Mouse (Mus musculus) myocyte (in vitro differentiated cells): ENCODE measurements around the gene Gm28308.

Source experiments
- CEBPB ChIP-seq: IDR thresholded peaks from 2 replicates; pipeline ENCODE4 v1.6.1; 2011; ENCODE audit warnings: mild to moderate bottlenecking, moderate library complexity; ENCODE audit not compliant: poor library complexity, insufficient read depth, severe bottlenecking
- E2F4 ChIP-seq: IDR thresholded peaks from one replicate; pipeline ENCODE4 v1.6.1; 2011; ENCODE audit warnings: mild to moderate bottlenecking, control low read depth, moderate library complexity; ENCODE audit not compliant: insufficient read depth
- MAX ChIP-seq: IDR thresholded peaks from one replicate; pipeline ENCODE4 v1.6.1; 2011; ENCODE audit warnings: low read depth, mild to moderate bottlenecking, control low read depth
- POLR2A ChIP-seq: IDR thresholded peaks from one replicate; pipeline ENCODE4 v1.6.1; 2011; ENCODE audit warnings: low read depth, mild to moderate bottlenecking, control low read depth, moderate library complexity; ENCODE audit not compliant: insufficient read length
- SRF ChIP-seq: IDR thresholded peaks from one replicate; pipeline ENCODE4 v1.6.1; 2011; ENCODE audit warnings: low read depth; ENCODE audit not compliant: control insufficient read depth, insufficient read length
- USF1 ChIP-seq: IDR thresholded peaks from one replicate; pipeline ENCODE4 v1.6.1; 2011; ENCODE audit warnings: low read depth, mild to moderate bottlenecking, control low read depth, moderate library complexity

GRCm38 (mm10) chr6:52197271-52197670 lies 15.9 kb downstream of the Gm28308 start:
- no peak for TF ChIP-seq MAX
- TF ChIP-seq E2F4, result no peak
- TF ChIP-seq POLR2A, result no peak
- TF ChIP-seq CEBPB, result no peak
- TF ChIP-seq USF1, result no peak
- no peak for TF ChIP-seq SRF
